In genomic region chr1:33935946-33936345, GRCm38 (mm10) we compare ENCODE assay signal across 19 mouse cellular contexts. TPM values are rescaled to one million over a fixed set of nuclear protein-coding genes. Genes with fewer than 3 reads are reported as not detected.
"Had no signal": no experiment of that assay in that cellular context is flagged by ENCODE, and none has a peak within 500 bp of the region (broad histone marks: within the 10 kb centered on the region; RNA-seq: fewer than 3 reads in every experiment).

No protein-coding gene starts in this region.

- H3K27me3 ChIP-seq: kidney, embryonic 15.5 days; limb, embryonic 13.5 days; liver, embryonic 13.5 days had no signal

- DNase-seq: kidney, postnatal 10 days; kidney, postnatal 36 days; layer of hippocampus, adult 9-11 months; liver; liver, embryonic 13.5 days; lung, adult 2 months; lung, postnatal 14 days; lung, postnatal 4 days; midbrain, embryonic 14.5 days; thymus, adult 2 months; thymus, postnatal 14 days; thymus, postnatal 4 days had no signal

- H3K9me3 ChIP-seq: kidney, embryonic 15.5 days; limb, embryonic 10.5 days; limb, embryonic 13.5 days; liver, embryonic 13.5 days had no signal

- H3K27ac ChIP-seq: kidney, embryonic 15.5 days; limb, embryonic 10.5 days; limb, embryonic 13.5 days; liver, embryonic 13.5 days; stomach, postnatal 0 days had no signal

- H3K4me1 ChIP-seq: kidney, embryonic 15.5 days; limb, embryonic 10.5 days; limb, embryonic 13.5 days; liver, embryonic 13.5 days had no signal

- H3K36me3 ChIP-seq: kidney, embryonic 15.5 days; limb, embryonic 10.5 days; limb, embryonic 13.5 days; liver, embryonic 13.5 days had no signal

- H3K4me3 ChIP-seq: kidney, embryonic 15.5 days; limb, embryonic 10.5 days; limb, embryonic 13.5 days; liver, embryonic 13.5 days had no signal

- H3K9ac ChIP-seq: kidney, embryonic 15.5 days; limb, embryonic 13.5 days; liver, embryonic 13.5 days had no signal

- H3K4me2 ChIP-seq: kidney, embryonic 15.5 days; limb, embryonic 13.5 days; liver, embryonic 13.5 days; midbrain, embryonic 11.5 days had no signal

RNA-seq across cellular contexts. Expression of gene Bend6, which starts 28.3 kb away (rescaled TPM):
- total RNA-seq: megakaryocyte progenitor cell, adult 5-6 weeks; megakaryocyte-erythroid progenitor cell, adult 5-6 weeks had no signal
